Mouse (Mus musculus) layer of hippocampus, postnatal 36 days (tissue): ENCODE measurements around the gene Amhr2. TPM values are rescaled to one million over a fixed set of nuclear protein-coding genes. Genes with fewer than 3 reads are reported as not detected.

Experiments
- DNase-seq, 2 experiments: peaks; one replicate each; pipeline ENCODE4 v3.0.0; 2022
- total RNA-seq, 2 experiments: library from RNA; stranded (reverse); gene quantifications; 2 replicates each; pipeline ENCODE4 v1.2.3; 2021

Amhr2 gene
- total RNA-seq = under 1 TPM; 0.42 to 0.51 TPM

- no peak for DNase-seq
These were observed at the start of gene Amhr2 for GRCm38 (mm10) chr15:102445146-102445545. Gene Amhr2 (plus strand): TSS chr15:102445367.

- DNase-seq = no peak
These were observed 46.5 kb upstream of the Amhr2 start for GRCm38 (mm10) chr15:102398629-102399028.

- DNase-seq = peak; percentile 53 to 61
These were observed 45.6 kb upstream of the Amhr2 start for GRCm38 (mm10) chr15:102399229-102400221.

GRCm38 (mm10) chr15:102400476-102401045, 44.6 kb upstream of the Amhr2 start:
- no peak for DNase-seq

GRCm38 (mm10) chr15:102401278-102401677, 43.9 kb upstream of the Amhr2 start:
- no peak for DNase-seq

- no peak for DNase-seq
These were observed 43.0 kb upstream of the Amhr2 start for GRCm38 (mm10) chr15:102402210-102402609.

GRCm38 (mm10) chr15:102404608-102405488, 40.3 kb upstream of the Amhr2 start:
- DNase-seq = no peak

- DNase-seq = peak; percentile 99
These were observed 39.5 kb upstream of the Amhr2 start, which contains the start of gene Sp1 for GRCm38 (mm10) chr15:102405489-102406195. Gene Sp1 (plus strand): TSS chr15:102406143.

GRCm38 (mm10) chr15:102406196-102406911, 38.8 kb upstream of the Amhr2 start:
- peak; percentile 69 to 75 for DNase-seq

- DNase-seq = no peak
These were observed 38.1 kb upstream of the Amhr2 start for GRCm38 (mm10) chr15:102406912-102407580.

- DNase-seq = no peak
These were observed 37.2 kb upstream of the Amhr2 start for GRCm38 (mm10) chr15:102407681-102408557.

GRCm38 (mm10) chr15:102408558-102409130, 36.5 kb upstream of the Amhr2 start:
- DNase-seq = no peak

- no peak for DNase-seq
These were observed 35.9 kb upstream of the Amhr2 start for GRCm38 (mm10) chr15:102409286-102409685.

- DNase-seq = no peak
These were observed 34.1 kb upstream of the Amhr2 start for GRCm38 (mm10) chr15:102411077-102411476.

GRCm38 (mm10) chr15:102413687-102414086, 31.5 kb upstream of the Amhr2 start:
- DNase-seq = no peak

- DNase-seq = no peak
These were observed 27.6 kb upstream of the Amhr2 start for GRCm38 (mm10) chr15:102417524-102417923.

GRCm38 (mm10) chr15:102420986-102421385, 24.2 kb upstream of the Amhr2 start:
- DNase-seq = no peak

- no peak for DNase-seq
These were observed 23.7 kb upstream of the Amhr2 start for GRCm38 (mm10) chr15:102421437-102421836.

- DNase-seq = no peak
These were observed 21.4 kb upstream of the Amhr2 start for GRCm38 (mm10) chr15:102423602-102424240.
